Mouse (Mus musculus) limb, embryonic 14.5 days (tissue): ENCODE data around the gene Gm20481. TPM values are rescaled to one million over a fixed set of nuclear protein-coding genes. Genes with fewer than 3 reads are reported as not detected.
"Not testable (repeated sequence)": the region's sequence is repeated elsewhere in the genome, so short reads cannot be mapped to it uniquely, and the experiment has no call there.

ENCODE experiments used
- ATAC-seq: fragments of 200-750 bp; cut with Nextera tagmentation; 2 replicates; pipeline ENCODE4 v1.8.0; 2017; ENCODE audit warnings: low read depth, moderate number of reproducible peaks, moderate TSS enrichment; ENCODE audit not compliant: low FRiP score
- DNase-seq: peaks from one replicate; pipeline ENCODE4 v3.0.0-alpha.2; 2015; ENCODE audit warnings: low spot score
- H3K27ac ChIP-seq: fragments of 300-500 bp; sonication (generic); replicated peaks from 2 replicates; pipeline ENCODE4 v1.5.1; 2014; ENCODE audit warnings: low read depth, mild to moderate bottlenecking, low read length, moderate library complexity, mixed read lengths
- H3K27me3 ChIP-seq: fragments of 300-500 bp; sonication (generic); 2 replicates; pipeline ENCODE4 v1.6.1; 2014; ENCODE audit warnings: low read length, mixed read lengths; ENCODE audit not compliant: control insufficient read depth, insufficient read depth
- H3K36me3 ChIP-seq: fragments of 300-500 bp; sonication (generic); 2 replicates; pipeline ENCODE4 v1.6.1; 2014; ENCODE audit warnings: mild to moderate bottlenecking, low read length, moderate library complexity, mixed read lengths; ENCODE audit not compliant: control insufficient read depth, insufficient read depth
- H3K4me1 ChIP-seq: fragments of 300-500 bp; sonication (generic); 2 replicates; pipeline ENCODE4 v1.6.1; 2014; ENCODE audit warnings: antibody characterized with exemption, low read length, mixed read lengths; ENCODE audit not compliant: control insufficient read depth, insufficient read depth
- H3K4me2 ChIP-seq: fragments of 300-500 bp; sonication (generic); replicated peaks from 2 replicates; pipeline ENCODE4 v1.6.1; 2014; ENCODE audit warnings: low read depth, mild to moderate bottlenecking, low read length, moderate library complexity; ENCODE audit not compliant: severe bottlenecking
- H3K4me3 ChIP-seq: fragments of 300-500 bp; sonication (generic); replicated peaks from 2 replicates; pipeline ENCODE4 v1.5.1; 2014; ENCODE audit warnings: low read length
- H3K9ac ChIP-seq: fragments of 300-500 bp; sonication (generic); 2 replicates; pipeline ENCODE4 v1.6.1; 2014; ENCODE audit warnings: mild to moderate bottlenecking, low read depth, low read length, moderate library complexity; ENCODE audit not compliant: severe bottlenecking
- H3K9me3 ChIP-seq: fragments of 300-500 bp; sonication (generic); 2 replicates; pipeline ENCODE4 v1.6.1; 2016; ENCODE audit warnings: low read length; ENCODE audit not compliant: control insufficient read depth
- POLR2A ChIP-seq: fragments of 200-500 bp; IDR thresholded peaks from 2 replicates; pipeline ENCODE4 v1.8.0; 2012; ENCODE audit warnings: inconsistent platforms, mild to moderate bottlenecking, moderate library complexity, borderline replicate concordance; ENCODE audit not compliant: insufficient read depth, insufficient read length; ENCODE audit errors: extremely low read depth
- WGBS: fragments of 180-500 bp; shearing (Covaris S2); extraction: QIAGEN DNeasy Blood & Tissue Kit; methylation state at CpG from one replicate; pipeline ENCODE4 v1.1.7; 2014; 5-methylcytosine and 5-hydroxymethylcytosine counted together
- polyA plus RNA-seq, 2 experiments: library from polyadenylated mRNA; depleted of rRNA in 1 of 2; stranded (reverse) in 1 of 2; unstranded in 1 of 2; fragments of >200 nt; fragmentation: Nextera tagmentation in 1 of 2; extraction: Ambion mirVana in 1 of 2; gene quantifications; 2 replicates each; pipeline versions ENCODE4 v1.2.1 to v1.2.3; 2012 to 2014

The Gm20481 gene
- polyA plus RNA-seq, 2 experiments = not detected

DNA sequence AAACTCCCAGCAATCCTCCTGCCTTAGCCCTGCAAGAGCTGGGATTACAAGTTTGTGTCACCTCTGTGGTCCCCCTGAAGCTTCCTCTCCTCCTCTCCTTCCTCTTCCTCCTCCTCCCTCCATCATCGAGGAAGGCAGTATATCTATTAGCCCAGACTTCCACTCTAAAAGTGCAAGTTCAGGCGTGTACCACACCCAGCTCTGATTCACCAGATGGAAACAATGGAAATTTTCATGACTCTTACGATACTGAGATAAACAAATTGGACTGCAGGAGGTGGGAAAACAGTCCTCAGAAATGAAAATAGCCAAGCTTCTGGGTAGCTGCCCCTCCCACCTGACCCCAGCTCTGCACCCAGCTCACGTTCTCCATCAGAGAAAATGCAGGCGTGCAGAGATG, 4.1 kb upstream of the Gm20481 start:
- Histone ChIP-seq H3K27ac (no peak overlapping the region), H3K36me3 (no peaks in the 10 kb centered on the region), H3K9me3 (no peaks in the 10 kb centered on the region), H3K27me3 (peaks cover 6% of the 10 kb centered on the region; the same call in 1 of the 2 replicates), H3K4me3 (no peak overlapping the region), H3K4me1 (no peaks in the 10 kb centered on the region), H3K4me2 (no peak overlapping the region), H3K9ac (no peak overlapping the region)
- TF ChIP-seq POLR2A = no peak
- WGBS = 75% methylated on average over 5 of the region's 5 CpGs
- no peak for DNase-seq
- no peak for ATAC-seq

- H3K9ac ChIP-seq, DNase-seq, H3K9me3 ChIP-seq, H3K4me1 ChIP-seq, ATAC-seq, H3K27me3 ChIP-seq, H3K27ac ChIP-seq, H3K36me3 ChIP-seq, H3K4me2 ChIP-seq, H3K4me3 ChIP-seq: not testable (repeated sequence)
- WGBS = 48% methylated on average over 8 of the region's 37 CpGs
These were observed 1.1 kb downstream of the Gm20481 start for GRCm38 (mm10) chr17:34970850-34971249.

DNA sequence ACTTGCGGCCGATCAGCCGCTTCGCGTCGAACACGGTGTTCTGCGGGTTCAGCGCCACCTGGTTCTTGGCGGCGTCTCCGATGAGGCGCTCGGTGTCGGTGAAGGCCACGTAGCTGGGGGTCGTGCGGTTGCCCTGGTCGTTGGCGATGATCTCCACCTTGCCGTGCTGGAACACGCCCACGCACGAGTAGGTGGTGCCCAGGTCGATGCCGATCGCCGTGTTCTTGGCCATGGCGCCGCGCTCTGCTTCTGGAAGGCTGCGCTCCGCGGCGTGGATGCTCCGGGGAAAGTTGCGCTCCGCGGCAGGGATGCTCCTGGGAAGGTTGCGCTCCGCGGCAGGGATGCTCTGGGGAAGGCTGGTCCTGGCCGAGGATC, 2.0 kb downstream of the Gm20481 start:
- not testable (repeated sequence) for H3K36me3 ChIP-seq, H3K27me3 ChIP-seq, DNase-seq, H3K27ac ChIP-seq, H3K4me1 ChIP-seq, H3K9me3 ChIP-seq, H3K9ac ChIP-seq
- peak overlapping the region; percentile 88 for H3K4me2 ChIP-seq
- peak; percentile 56 for ATAC-seq
- WGBS = no CpG with 5 or more reads among the region's 43 CpGs
- peak overlapping the region; percentile 44 for H3K4me3 ChIP-seq

GRCm38 (mm10) chr17:34972069-34972749, 2.5 kb downstream of the Gm20481 start, which contains the start of the genes Hspa1a and Hspa1l:
Hspa1a (minus strand) TSS chr17:34972156.
Hspa1l (plus strand) TSS chr17:34972703.
- H3K27ac ChIP-seq = 0 out of 2 replicates have a peak within 1 kb of the TSS, but pooled peaks have one; percentile 43
- H3K9ac ChIP-seq = peak within 1 kb of the TSS; percentile 31

DNA sequence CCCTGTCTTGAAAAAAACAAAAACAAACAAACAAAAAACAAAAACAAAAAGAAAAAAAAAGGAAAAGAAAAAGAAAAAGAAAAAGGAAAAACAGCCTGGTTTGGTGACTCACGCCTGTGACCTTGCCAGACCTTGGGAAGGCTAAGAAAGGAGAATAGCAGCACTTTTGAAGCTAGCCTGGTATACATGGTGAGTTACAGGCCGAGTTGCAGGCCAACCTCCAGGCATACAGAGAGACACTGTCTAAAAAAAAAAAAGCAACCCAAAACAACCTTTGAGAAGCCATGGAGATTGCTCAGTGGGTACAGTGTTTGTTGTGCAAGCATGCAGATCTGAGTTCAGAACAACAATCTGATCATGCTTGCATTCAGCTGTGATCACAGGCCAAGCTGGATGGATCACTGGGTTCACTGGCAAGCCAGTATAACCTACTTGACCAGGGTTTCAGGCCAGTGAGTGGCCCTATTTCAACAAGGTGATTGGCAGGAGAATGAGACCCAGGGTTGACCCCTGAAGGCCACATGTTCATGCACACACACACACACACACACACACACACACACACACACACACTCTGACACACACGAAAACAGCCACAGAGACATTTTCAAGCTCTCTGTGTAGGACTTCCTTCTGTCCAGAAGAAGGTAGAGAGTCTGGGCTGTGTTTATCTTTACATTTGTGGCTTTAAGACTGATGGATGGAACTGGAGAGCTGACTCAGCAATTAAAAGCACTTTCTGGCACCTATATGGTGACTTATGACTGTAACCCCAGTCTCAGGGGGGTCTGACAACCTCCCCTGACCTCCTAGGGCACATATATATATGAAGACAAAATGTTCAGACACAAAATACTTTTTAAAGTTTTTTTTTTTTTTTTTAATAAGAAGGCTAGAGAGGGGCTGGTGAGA, 6.1 kb downstream of the Gm20481 start:
- WGBS = 69% methylated on average over 3 of the region's 3 CpGs
- DNase-seq = no peak
- H3K4me3 ChIP-seq = no peak overlapping the region
- H3K4me1 ChIP-seq = peaks cover 6% of the 10 kb centered on the region
- no peak overlapping the region for H3K27ac ChIP-seq
- H3K9ac ChIP-seq = no peak overlapping the region
- TF ChIP-seq POLR2A = no peak
- ATAC-seq = no peak
- H3K27me3 ChIP-seq = no peaks in the 10 kb centered on the region
- no peaks in the 10 kb centered on the region for H3K36me3 ChIP-seq
- H3K4me2 ChIP-seq = no peak overlapping the region
- no peaks in the 10 kb centered on the region for H3K9me3 ChIP-seq

More at GRCm38 (mm10) chr17:34972069-34972749, 2.5 kb downstream of the Gm20481 start, which contains the start of the genes Hspa1a and Hspa1l:
- H3K9me3 ChIP-seq, H3K4me1 ChIP-seq, H3K36me3 ChIP-seq, H3K27me3 ChIP-seq: not testable (repeated sequence)
- DNase-seq (peak; percentile 80), ATAC-seq (peak; percentile 96)
- Histone ChIP-seq H3K4me3 (peak within 1 kb of the TSS; percentile 44), H3K4me2 (peak within 1 kb of the TSS; percentile 88)
- under 1% methylated on average over 26 of the region's 33 CpGs for WGBS
